ENCODE assay signal across 8 mouse cellular contexts in the genomic region with DNA sequence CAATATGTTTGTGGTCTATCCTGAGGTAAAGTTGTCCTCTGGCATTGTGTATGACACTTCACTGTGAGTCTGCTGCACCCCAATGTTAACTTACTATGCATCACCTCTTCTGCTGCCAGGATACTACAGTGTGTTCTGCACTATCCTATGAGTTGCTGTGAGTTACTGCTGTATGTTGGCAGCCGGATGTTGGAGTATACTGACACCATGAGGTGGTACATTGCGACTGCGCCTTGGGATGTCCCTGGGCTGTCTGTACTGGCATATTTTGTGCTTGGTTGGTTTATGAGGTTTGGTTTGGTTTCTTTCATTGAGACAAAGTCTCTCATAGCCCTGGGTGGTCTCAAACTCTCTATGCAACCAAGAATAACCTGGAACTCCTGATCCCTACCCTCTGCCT. TPM values are rescaled to one million over a fixed set of nuclear protein-coding genes. Genes with fewer than 3 reads are reported as not detected.
DNase-seq lines count a peak whose midpoint lies in the region; ATAC-seq and TF ChIP-seq lines count a peak whose summit lies in the region.

No protein-coding gene starts in this region.

- peak; percentile 63 for TF ChIP-seq RAD21 in MEL (IDR thresholded peaks at IDR 0.05; ENCODE audit: low read depth, low read length)

- TF ChIP-seq POLR2A in MEL (IDR thresholded peaks at IDR 0.05; ENCODE audit: control insufficient read depth in 1 of 2, insufficient read depth in 1 of 2, low read depth in 1 of 2, low read length in 2 of 2, poor library complexity in 1 of 2): no peak

- peak; percentile 69 for TF ChIP-seq CTCF in left cerebral cortex, adult 2 months (IDR thresholded peaks at IDR 0.05)
- peak; percentile 40 to 60 (median 54); a peak in 5 of 6 replicates for TF ChIP-seq CTCF in MEL (IDR thresholded peaks at IDR 0.05 in 2 of 3, conservative IDR thresholded peaks at IDR 0.05 in 1 of 3; ENCODE audit: control insufficient read depth in 1 of 3, insufficient read depth in 1 of 3, low read depth in 2 of 3, low read length in 3 of 3, poor library complexity in 1 of 3, severe bottlenecking in 1 of 3)
- peak; percentile 85 for TF ChIP-seq CTCF in lung, postnatal 0 days (IDR thresholded peaks at IDR 0.05)

- H3K4me2 ChIP-seq in kidney, embryonic 15.5 days: no peak overlapping the region
- no peak overlapping the region for H3K4me2 ChIP-seq in lung, postnatal 0 days (replicated peaks; ENCODE audit: low read depth, low read length)
- H3K4me2 ChIP-seq in stomach, embryonic 16.5 days (ENCODE audit: low read depth, low read length): no peak overlapping the region

- no peak overlapping the region for H3K27ac ChIP-seq in left cerebral cortex, adult 2 months
- H3K27ac ChIP-seq in MEL (ENCODE audit: control insufficient read depth, low read depth, low read length): no peak overlapping the region
- H3K27ac ChIP-seq in embryonic facial prominence, embryonic 10.5 days (replicated peaks): no peak overlapping the region
- no peak overlapping the region for H3K27ac ChIP-seq in kidney, embryonic 15.5 days
- H3K27ac ChIP-seq in lung, postnatal 0 days (ENCODE audit: low read length): no peak overlapping the region
- no peak overlapping the region for H3K27ac ChIP-seq in stomach, embryonic 16.5 days (ENCODE audit: low read length)

- no peak overlapping the region for H3K9ac ChIP-seq in MEL (ENCODE audit: control insufficient read depth, low read depth, low read length, poor library complexity, severe bottlenecking)
- no peak overlapping the region for H3K9ac ChIP-seq in kidney, embryonic 15.5 days
- no peak overlapping the region for H3K9ac ChIP-seq in lung, postnatal 0 days (replicated peaks; ENCODE audit: low read depth)
- H3K9ac ChIP-seq in stomach, embryonic 16.5 days (ENCODE audit: low read length): no peak overlapping the region

- H3K4me1 ChIP-seq in MEL (ENCODE audit: control insufficient read depth in 1 of 2, insufficient read depth in 2 of 2, low read length in 2 of 2): no peaks in the 10 kb centered on the region
- H3K4me1 ChIP-seq in embryonic facial prominence, embryonic 10.5 days: no peaks in the 10 kb centered on the region
- peaks cover 8% of the 10 kb centered on the region for H3K4me1 ChIP-seq in kidney, embryonic 15.5 days
- H3K4me1 ChIP-seq in lung, postnatal 0 days (ENCODE audit: insufficient read depth, low read depth, low read length): no peaks in the 10 kb centered on the region
- H3K4me1 ChIP-seq in stomach, embryonic 16.5 days (ENCODE audit: control insufficient read depth, insufficient read depth, low read length): peaks cover 4% of the 10 kb centered on the region; the same call in 1 of the 2 replicates

- H3K9me3 ChIP-seq in MEL (replicated peaks; ENCODE audit: insufficient read depth, low read length): no peaks in the 10 kb centered on the region
- no peaks in the 10 kb centered on the region for H3K9me3 ChIP-seq in embryonic facial prominence, embryonic 10.5 days
- H3K9me3 ChIP-seq in kidney, embryonic 15.5 days (replicated peaks): no peaks in the 10 kb centered on the region
- no peaks in the 10 kb centered on the region for H3K9me3 ChIP-seq in lung, postnatal 0 days (ENCODE audit: low read length)
- no peaks in the 10 kb centered on the region for H3K9me3 ChIP-seq in stomach, embryonic 16.5 days (replicated peaks; ENCODE audit: control insufficient read depth, low read length)

- H3K27me3 ChIP-seq in MEL (ENCODE audit: control insufficient read depth in 1 of 2, insufficient read depth in 2 of 2, low read length in 2 of 2): no peaks in the 10 kb centered on the region
- H3K27me3 ChIP-seq in embryonic facial prominence, embryonic 10.5 days (replicated peaks; ENCODE audit: low read depth, poor library complexity, severe bottlenecking): no peaks in the 10 kb centered on the region
- no peaks in the 10 kb centered on the region for H3K27me3 ChIP-seq in kidney, embryonic 15.5 days
- no peaks in the 10 kb centered on the region for H3K27me3 ChIP-seq in lung, postnatal 0 days (replicated peaks; ENCODE audit: insufficient read depth, low read length)
- no peaks in the 10 kb centered on the region for H3K27me3 ChIP-seq in stomach, embryonic 16.5 days (ENCODE audit: control insufficient read depth, insufficient read depth, low read length)

- no peaks in the 10 kb centered on the region for H3K36me3 ChIP-seq in MEL (ENCODE audit: control insufficient read depth in 1 of 2, insufficient read depth in 2 of 2, low read length in 2 of 2)
- no peaks in the 10 kb centered on the region for H3K36me3 ChIP-seq in embryonic facial prominence, embryonic 10.5 days (replicated peaks)
- H3K36me3 ChIP-seq in kidney, embryonic 15.5 days: no peaks in the 10 kb centered on the region
- H3K36me3 ChIP-seq in lung, postnatal 0 days (ENCODE audit: insufficient read depth, low read length): no peaks in the 10 kb centered on the region
- no peaks in the 10 kb centered on the region for H3K36me3 ChIP-seq in stomach, embryonic 16.5 days (ENCODE audit: control insufficient read depth, insufficient read depth, low read length)

- no peak for TF ChIP-seq EP300 in MEL (IDR thresholded peaks at IDR 0.05; ENCODE audit: low read depth in 1 of 2, low read length in 2 of 2)
- TF ChIP-seq EP300 in lung, postnatal 0 days (IDR thresholded peaks at IDR 0.05): no peak

- intact Hi-C loops in left cerebral cortex, adult 2 months (cut with DNase I): loop anchor here (2.0 to 10.0 kb wide), 2 partner anchors 349 to 1363 kb away; no protein-coding TSS in a partner anchor

- peak; percentile 63; the same call in 1 of the 2 replicates for ATAC-seq in kidney, embryonic 15.5 days (replicated peaks; ENCODE audit: low FRiP score)
- peak; percentile 69 for ATAC-seq in lung, postnatal 0 days
- peak; percentile 23 for ATAC-seq in stomach, embryonic 16.5 days (ENCODE audit: insufficient read depth, low FRiP score)

- no peak overlapping the region for H3K4me3 ChIP-seq in left cerebral cortex, adult 2 months
- H3K4me3 ChIP-seq in MEL (ENCODE audit: control insufficient read depth in 1 of 2, insufficient read depth in 1 of 2, low read depth in 2 of 2, low read length in 2 of 2): no peak overlapping the region
- H3K4me3 ChIP-seq in embryonic facial prominence, embryonic 10.5 days: no peak overlapping the region
- H3K4me3 ChIP-seq in kidney, embryonic 15.5 days (replicated peaks): no peak overlapping the region
- H3K4me3 ChIP-seq in lung, postnatal 0 days (ENCODE audit: low read depth, low read length): no peak overlapping the region
- no peak overlapping the region for H3K4me3 ChIP-seq in stomach, embryonic 16.5 days (replicated peaks; ENCODE audit: low read length)

- H3K79me2 ChIP-seq in MEL (ENCODE audit: control insufficient read depth, insufficient read depth, low read length, poor library complexity): no peaks in the 10 kb centered on the region

- peak in 1 of 2 experiments; percentile 49 for DNase-seq in left cerebral cortex, adult 2 months (ENCODE audit: extremely low spot score in 1 of 2, low spot score in 2 of 2)
- no peak for DNase-seq in left cerebral cortex, adult 8-10 months (ENCODE audit: low spot score in 2 of 2)
- peak; percentile 33 for DNase-seq in MEL (ENCODE audit: low read depth, low spot score)
- DNase-seq in embryonic facial prominence, embryonic 10.5 days (ENCODE audit: low spot score): peak; percentile 38
- DNase-seq in lung, postnatal 0 days (ENCODE audit: low spot score): peak; percentile 62
- DNase-seq in spleen, adult 12 weeks (ENCODE audit: low spot score): no peak

- 55% methylated on average over 3 of the region's 3 CpGs for WGBS in embryonic facial prominence, embryonic 10.5 days
- WGBS in kidney, embryonic 15.5 days: 48% methylated on average over 3 of the region's 3 CpGs
- 51% methylated on average over 3 of the region's 3 CpGs for WGBS in lung, postnatal 0 days
- WGBS in stomach, embryonic 16.5 days: 51% methylated on average over 3 of the region's 3 CpGs

RNA-seq across cellular contexts. Expression of a gene that starts 8.5 kb away (rescaled TPM):
- not detected for total RNA-seq in left cerebral cortex, adult 2 months (2021)
- total RNA-seq in left cerebral cortex, adult 8-10 months (2022): under 1 TPM in 2 of 4 experiments, not detected in 2; 0.28 to 0.32 TPM
- not detected in 2 replicates for total RNA-seq in MEL (2012; rRNA removed)
- polyA plus RNA-seq in MEL (2012; ENCODE audit: insufficient read depth in 1 of 2, insufficient read length in 2 of 2, low read depth in 1 of 2, low replicate concordance in 2 of 2, missing spikeins in 1 of 2): not detected
- not detected in 2 replicates for polyA plus RNA-seq in embryonic facial prominence, embryonic 10.5 days (2016; fragmentation: Nextera tagmentation; extraction: Ambion mirVana)
- polyA plus RNA-seq in kidney, embryonic 15.5 days (2015; fragmentation: Nextera tagmentation; extraction: Ambion mirVana): not detected in 2 replicates
- 585 and 665 TPM in 2 replicates for polyA plus RNA-seq in lung, postnatal 0 days (2015; fragmentation: Nextera tagmentation; extraction: Ambion mirVana)
- 137 and 195 TPM in 2 replicates for polyA plus RNA-seq in stomach, embryonic 16.5 days (2015; fragmentation: Nextera tagmentation; extraction: Ambion mirVana)

RNA-seq across cellular contexts. Expression of a gene that starts 25.4 kb away (rescaled TPM):
- not detected for total RNA-seq in left cerebral cortex, adult 2 months (2021)
- total RNA-seq in left cerebral cortex, adult 8-10 months (2022): not detected
- total RNA-seq in MEL (2012; rRNA removed): not detected in 2 replicates
- under 1 TPM in 1 of 2 experiments, not detected in 1; 0.28 TPM for polyA plus RNA-seq in MEL (2012; ENCODE audit: insufficient read depth in 1 of 2, insufficient read length in 2 of 2, low read depth in 1 of 2, low replicate concordance in 2 of 2, missing spikeins in 1 of 2)
- polyA plus RNA-seq in embryonic facial prominence, embryonic 10.5 days (2016; fragmentation: Nextera tagmentation; extraction: Ambion mirVana): 0.09 and 0.16 TPM in 2 replicates
- polyA plus RNA-seq in kidney, embryonic 15.5 days (2015; fragmentation: Nextera tagmentation; extraction: Ambion mirVana): 0.10 TPM in 1 of 2 replicates, not detected in the other
- 0.14 TPM in 1 of 2 replicates, not detected in the other for polyA plus RNA-seq in lung, postnatal 0 days (2015; fragmentation: Nextera tagmentation; extraction: Ambion mirVana)
- 0.18 and 0.31 TPM in 2 replicates for polyA plus RNA-seq in stomach, embryonic 16.5 days (2015; fragmentation: Nextera tagmentation; extraction: Ambion mirVana)

RNA-seq across cellular contexts. Expression of a gene that starts 38.4 kb away (rescaled TPM):
- total RNA-seq in left cerebral cortex, adult 2 months (2021): 100 to 1,000 TPM in 1 of 2 experiments, 10 to 100 TPM in 1; 92.8 to 109 TPM
- total RNA-seq in left cerebral cortex, adult 8-10 months (2022): 10 to 100 TPM; 87.9 to 97.7 (median 93.6) TPM
- total RNA-seq in MEL (2012; rRNA removed): 61.8 and 69.5 TPM in 2 replicates
- 10 to 100 TPM in 1 of 2 experiments, not detected in 1; 80.1 TPM for polyA plus RNA-seq in MEL (2012; ENCODE audit: insufficient read depth in 1 of 2, insufficient read length in 2 of 2, low read depth in 1 of 2, low replicate concordance in 2 of 2, missing spikeins in 1 of 2)
- 77.5 and 81.3 TPM in 2 replicates for polyA plus RNA-seq in embryonic facial prominence, embryonic 10.5 days (2016; fragmentation: Nextera tagmentation; extraction: Ambion mirVana)
- 65.4 and 74.9 TPM in 2 replicates for polyA plus RNA-seq in kidney, embryonic 15.5 days (2015; fragmentation: Nextera tagmentation; extraction: Ambion mirVana)
- 68.0 and 75.1 TPM in 2 replicates for polyA plus RNA-seq in lung, postnatal 0 days (2015; fragmentation: Nextera tagmentation; extraction: Ambion mirVana)
- polyA plus RNA-seq in stomach, embryonic 16.5 days (2015; fragmentation: Nextera tagmentation; extraction: Ambion mirVana): 55.8 and 56.3 TPM in 2 replicates

RNA-seq across cellular contexts. Expression of a gene that starts 50.5 kb away (rescaled TPM):
- 10 to 100 TPM; 89.7 to 93.2 TPM for total RNA-seq in left cerebral cortex, adult 2 months (2021)
- total RNA-seq in left cerebral cortex, adult 8-10 months (2022): 100 to 1,000 TPM in 3 of 4 experiments, 10 to 100 TPM in 1; 94.2 to 108 (median 101) TPM
- total RNA-seq in MEL (2012; rRNA removed): 6.7 and 9.7 TPM in 2 replicates
- polyA plus RNA-seq in MEL (2012; ENCODE audit: insufficient read depth in 1 of 2, insufficient read length in 2 of 2, low read depth in 1 of 2, low replicate concordance in 2 of 2, missing spikeins in 1 of 2): 10 to 100 TPM in 1 of 2 experiments, not detected in 1; 32.6 TPM
- polyA plus RNA-seq in embryonic facial prominence, embryonic 10.5 days (2016; fragmentation: Nextera tagmentation; extraction: Ambion mirVana): 60.0 and 63.1 TPM in 2 replicates
- polyA plus RNA-seq in kidney, embryonic 15.5 days (2015; fragmentation: Nextera tagmentation; extraction: Ambion mirVana): 60.1 and 66.8 TPM in 2 replicates
- 79.6 and 82.3 TPM in 2 replicates for polyA plus RNA-seq in lung, postnatal 0 days (2015; fragmentation: Nextera tagmentation; extraction: Ambion mirVana)
- 68.9 and 72.7 TPM in 2 replicates for polyA plus RNA-seq in stomach, embryonic 16.5 days (2015; fragmentation: Nextera tagmentation; extraction: Ambion mirVana)

RNA-seq across cellular contexts. Expression of a gene that starts 52.7 kb away (rescaled TPM):
- not detected for total RNA-seq in left cerebral cortex, adult 2 months (2021)
- total RNA-seq in left cerebral cortex, adult 8-10 months (2022): not detected
- not detected in 2 replicates for total RNA-seq in MEL (2012; rRNA removed)
- polyA plus RNA-seq in MEL (2012; ENCODE audit: insufficient read depth in 1 of 2, insufficient read length in 2 of 2, low read depth in 1 of 2, low replicate concordance in 2 of 2, missing spikeins in 1 of 2): under 1 TPM in 1 of 2 experiments, not detected in 1; 0.22 TPM
- polyA plus RNA-seq in embryonic facial prominence, embryonic 10.5 days (2016; fragmentation: Nextera tagmentation; extraction: Ambion mirVana): 1.3 TPM in 1 of 2 replicates, not detected in the other
- polyA plus RNA-seq in kidney, embryonic 15.5 days (2015; fragmentation: Nextera tagmentation; extraction: Ambion mirVana): 1.3 TPM in 1 of 2 replicates, not detected in the other
- polyA plus RNA-seq in lung, postnatal 0 days (2015; fragmentation: Nextera tagmentation; extraction: Ambion mirVana): 0.35 TPM in 1 of 2 replicates, not detected in the other
- polyA plus RNA-seq in stomach, embryonic 16.5 days (2015; fragmentation: Nextera tagmentation; extraction: Ambion mirVana): not detected in 2 replicates

Comparison
In these comparisons a context has a peak if more than half of its experiments do, and no peak if none do; other contexts are left out.
1. DNase-seq: peak in MEL (single experiment), embryonic facial prominence, embryonic 10.5 days (single experiment) and lung, postnatal 0 days (single experiment); none in left cerebral cortex, adult 8-10 months (0 of 2) and spleen, adult 12 weeks (single experiment).
2. RNA of a gene that starts 8.5 kb away (polyA plus RNA-seq): 585 to 665 TPM in lung, postnatal 0 days and 137 to 195 TPM in stomach, embryonic 16.5 days; not detected in MEL, not detected in embryonic facial prominence, embryonic 10.5 days and not detected in kidney, embryonic 15.5 days; every median in the first group is over 100 times any median in the second.
3. Peak in every context shown above with its lines, with median percentiles within 50 percentile points of each other: CTCF ChIP-seq and ATAC-seq.